Comparison of ENCODE assay signal across 25 mouse cellular contexts in the genomic region with DNA sequence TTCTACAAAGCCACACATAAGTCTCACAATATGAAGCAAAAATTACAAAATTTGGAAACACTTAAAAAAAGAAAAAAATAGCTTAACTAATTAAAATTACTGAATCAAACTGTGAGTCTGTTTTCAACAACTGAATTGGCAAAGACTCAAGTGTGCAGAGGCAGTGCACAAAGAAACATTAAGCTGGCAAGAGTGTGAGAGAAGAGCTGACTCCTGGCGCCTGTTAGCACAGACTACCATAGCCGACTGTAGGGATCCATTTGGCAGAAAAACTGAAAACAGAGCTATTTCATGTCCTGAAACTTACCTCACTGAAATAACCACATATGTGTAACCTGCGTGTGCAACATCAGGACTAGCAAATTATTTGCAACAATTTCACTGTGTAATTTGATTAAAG.
A peak's percentile ranks its signal among the peaks of the same experiment; 100 is the strongest.
DNase-seq lines count a peak whose midpoint lies in the region; ATAC-seq and TF ChIP-seq lines count a peak whose summit lies in the region.
"Had no signal": no experiment of that assay in that cellular context is flagged by ENCODE, and none has a peak within 500 bp of the region (broad histone marks: within the 10 kb centered on the region; RNA-seq: fewer than 3 reads in every experiment).

No protein-coding gene starts in this region.

- no peak for TF ChIP-seq POLR2A in brain, embryonic 14.5 days (IDR thresholded peaks at IDR 0.05; ENCODE audit: borderline replicate concordance, extremely low read depth, insufficient read depth, insufficient read length, poor library complexity, severe bottlenecking)

- 0 out of 2 replicates have a peak, but pooled peaks cover 3% of the 10 kb centered on the region for H3K4me1 ChIP-seq in forebrain, embryonic 15.5 days
- no peaks in the 10 kb centered on the region for H3K4me1 ChIP-seq in forebrain, embryonic 10.5 days
- H3K4me1 ChIP-seq: embryonic facial prominence, embryonic 13.5 days; heart, embryonic 15.5 days; liver, embryonic 13.5 days had no signal

- no peaks in the 10 kb centered on the region for H3K27me3 ChIP-seq in forebrain, embryonic 15.5 days
- H3K27me3 ChIP-seq in forebrain, embryonic 10.5 days (ENCODE audit: poor library complexity, severe bottlenecking) = no peaks in the 10 kb centered on the region
- H3K27me3 ChIP-seq: embryonic facial prominence, embryonic 13.5 days; heart, embryonic 15.5 days; liver, embryonic 13.5 days had no signal

- no peak for TF ChIP-seq CTCF in brain, embryonic 14.5 days (IDR thresholded peaks at IDR 0.05; ENCODE audit: borderline replicate concordance, extremely low read depth, insufficient read depth, insufficient read length)

- WGBS in forebrain, embryonic 15.5 days = 46% methylated on average over 3 of the region's 3 CpGs
- WGBS in forebrain, embryonic 10.5 days = 98% methylated on average over 3 of the region's 3 CpGs

- H3K36me3 ChIP-seq in forebrain, embryonic 15.5 days = no peaks in the 10 kb centered on the region
- no peaks in the 10 kb centered on the region for H3K36me3 ChIP-seq in forebrain, embryonic 10.5 days (replicated peaks)
- H3K36me3 ChIP-seq: embryonic facial prominence, embryonic 13.5 days; heart, embryonic 15.5 days; liver, embryonic 13.5 days had no signal

- H3K4me2 ChIP-seq in forebrain, embryonic 15.5 days (replicated peaks) = no peak overlapping the region
- H3K4me2 ChIP-seq: embryonic facial prominence, embryonic 13.5 days; heart, embryonic 15.5 days; liver, embryonic 13.5 days had no signal

- no peak overlapping the region for H3K27ac ChIP-seq in forebrain, embryonic 15.5 days (replicated peaks)
- H3K27ac ChIP-seq in forebrain, embryonic 10.5 days = no peak overlapping the region
- H3K27ac ChIP-seq: embryonic facial prominence, embryonic 13.5 days; gastrocnemius, adult 2 months; heart, embryonic 15.5 days; kidney, postnatal 0 days; left cerebral cortex, adult 2 months; liver, embryonic 13.5 days had no signal

- ATAC-seq in forebrain, embryonic 15.5 days (replicated peaks) = peak; percentile 63; the same call in 1 of the 2 replicates
- ATAC-seq: inflammation-experienced regulatory T-cells, adult 6 months; midbrain, embryonic 16.5 days had no signal

- no peak for DNase-seq in forebrain, embryonic 10.5 days (ENCODE audit: extremely low spot score, low spot score)
- peak; percentile 5 for DNase-seq in layer of hippocampus, adult 9-10 months (ENCODE audit: low spot score)
- DNase-seq in layer of hippocampus, postnatal 10 days (ENCODE audit: low spot score in 2 of 2) = no peak
- DNase-seq in brain, embryonic 14.5 days (ENCODE audit: low read depth) = peak; percentile 80
- peak; percentile 18 for DNase-seq in layer of hippocampus, adult 9-11 months
- no peak for DNase-seq in lung, postnatal 25 days (ENCODE audit: low spot score)
- DNase-seq: adrenal gland, postnatal 25 days; cerebellum, adult 18-20 months; cerebellum, postnatal 36 days; embryo, embryonic 11 days; gastrocnemius, adult 2 months; heart, postnatal 4 days; kidney, adult 18-20 months; liver, embryonic 13.5 days; lung, adult 2 months; lung, postnatal 14 days; right cerebral cortex, postnatal 14 days had no signal

- H3K9me3 ChIP-seq in forebrain, embryonic 15.5 days = no peaks in the 10 kb centered on the region
- no peaks in the 10 kb centered on the region for H3K9me3 ChIP-seq in forebrain, embryonic 10.5 days
- H3K9me3 ChIP-seq: embryonic facial prominence, embryonic 13.5 days; heart, embryonic 15.5 days; liver, embryonic 13.5 days had no signal

- H3K9ac ChIP-seq in forebrain, embryonic 15.5 days (replicated peaks) = no peak overlapping the region
- H3K9ac ChIP-seq: embryonic facial prominence, embryonic 13.5 days; heart, embryonic 15.5 days; liver, embryonic 13.5 days had no signal

- H3K4me3 ChIP-seq in forebrain, embryonic 15.5 days = no peak overlapping the region
- no peak overlapping the region for H3K4me3 ChIP-seq in forebrain, embryonic 10.5 days
- H3K4me3 ChIP-seq: embryonic facial prominence, embryonic 13.5 days; erythroblast, embryonic 14.5 days; gastrocnemius, adult 2 months; heart, embryonic 15.5 days; left cerebral cortex, adult 2 months; liver, embryonic 13.5 days had no signal

Comparison
In these comparisons a context has a peak if more than half of its experiments do, and no peak if none do; other contexts are left out.
1. DNase-seq: peak in layer of hippocampus, adult 9-10 months (single experiment), brain, embryonic 14.5 days (single experiment) and layer of hippocampus, adult 9-11 months (single experiment); none in forebrain, embryonic 10.5 days (single experiment), layer of hippocampus, postnatal 10 days (0 of 2) and lung, postnatal 25 days (single experiment).